Mouse (Mus musculus): ENCODE data around the gene Gm21974. TPM values are rescaled to one million over a fixed set of nuclear protein-coding genes. Genes with fewer than 3 reads are reported as not detected.
A peak's percentile ranks its signal among the peaks of the same experiment; 100 is the strongest.

Gm21974 gene
- total and polyA plus RNA-seq, 3 experiments: not detected

GRCm38 (mm10) chr7:127912190-127912871 is 17.1 kb upstream of the Gm21974 start, which contains the start of gene Kat8 (continued):
- TF ChIP-seq MXI1 (IDR thresholded peaks at IDR 0.05; ENCODE audit: low read depth, low read length) (peak; percentile 81), ZMIZ1 (IDR thresholded peaks at IDR 0.05; ENCODE audit: low read depth, low read length) (peak; percentile 81; the same call in 1 of the 2 replicates), ETS1 (IDR thresholded peaks at IDR 0.05; ENCODE audit: low read depth, low read length) (0 out of 2 replicates have a peak, but pooled peaks have one; percentile 29), JUND (IDR thresholded peaks at IDR 0.05; ENCODE audit: low read depth, low read length) (no peak), MYB (IDR thresholded peaks at IDR 0.05; ENCODE audit: low read depth, low read length) (no peak), RAD21 (IDR thresholded peaks at IDR 0.05; ENCODE audit: low read depth, low read length) (no peak), POLR2A (IDR thresholded peaks at IDR 0.05; ENCODE audit: control insufficient read depth in 1 of 2, insufficient read depth in 1 of 2, low read depth in 1 of 2, low read length in 2 of 2, poor library complexity in 1 of 2) (peak; percentile 62 to 92; a peak in 3 of 4 replicates), EP300 (IDR thresholded peaks at IDR 0.05; ENCODE audit: low read depth in 1 of 2, low read length in 2 of 2) (peak in 1 of 2 experiments; percentile 23; a peak in 1 of 4 replicates), SMC3 (IDR thresholded peaks at IDR 0.05; ENCODE audit: low read depth, low read length) (no peak), ZNF384 (IDR thresholded peaks at IDR 0.05; ENCODE audit: low read depth, low read length) (no peak), ELF1 (IDR thresholded peaks at IDR 0.05; ENCODE audit: low read depth, low read length) (peak; percentile 81), MAZ (IDR thresholded peaks at IDR 0.05; ENCODE audit: low read depth, low read length) (peak; percentile 85), CHD2 (IDR thresholded peaks at IDR 0.05; ENCODE audit: low read length) (peak; percentile 74; the same call in 1 of the 2 replicates), NELFE (IDR thresholded peaks at IDR 0.05; ENCODE audit: low read depth, low read length) (peak; percentile 90), ZC3H11A (IDR thresholded peaks at IDR 0.05; ENCODE audit: low read depth, low read length) (no peak), MYC (IDR thresholded peaks at IDR 0.05; ENCODE audit: low read depth, low read length) (no peak)

- no peaks in the 10 kb centered on the region for H3K9me3 ChIP-seq (replicated peaks; ENCODE audit: insufficient read depth, low read length)
- H3K27me3 ChIP-seq (ENCODE audit: control insufficient read depth in 1 of 2, insufficient read depth in 2 of 2, low read length in 2 of 2): no peaks in the 10 kb centered on the region
- H3K36me3 ChIP-seq (ENCODE audit: control insufficient read depth in 1 of 2, insufficient read depth in 2 of 2, low read length in 2 of 2): peaks cover 0 to 4% of the 10 kb centered on the region in 2 experiments; a peak in 2 of 4 replicates
- TF ChIP-seq TCF12 (IDR thresholded peaks at IDR 0.05; ENCODE audit: low read depth, low read length) (no peak), POLR2AphosphoS5 (IDR thresholded peaks at IDR 0.05; ENCODE audit: borderline replicate concordance, low read depth, low read length) (no peak), MAX (IDR thresholded peaks at IDR 0.05; ENCODE audit: low read length) (no peak), POLR2A (IDR thresholded peaks at IDR 0.05; ENCODE audit: control insufficient read depth in 1 of 2, insufficient read depth in 1 of 2, low read depth in 1 of 2, low read length in 2 of 2, poor library complexity in 1 of 2) (no peak), MYB (IDR thresholded peaks at IDR 0.05; ENCODE audit: low read depth, low read length) (no peak), GABPA (IDR thresholded peaks at IDR 0.05; ENCODE audit: low read depth, low read length) (no peak), E2F4 (IDR thresholded peaks at IDR 0.05; ENCODE audit: borderline replicate concordance, low read depth, low read length) (no peak), ZMIZ1 (IDR thresholded peaks at IDR 0.05; ENCODE audit: low read depth, low read length) (no peak), ELF1 (IDR thresholded peaks at IDR 0.05; ENCODE audit: low read depth, low read length) (no peak), TAL1 (IDR thresholded peaks at IDR 0.05; ENCODE audit: low read length) (no peak), MEF2A (IDR thresholded peaks at IDR 0.05; ENCODE audit: extremely low read depth, insufficient replicate concordance, low read depth, low read length, poor library complexity, severe bottlenecking) (no peak), NRF1 (IDR thresholded peaks at IDR 0.05; ENCODE audit: insufficient read depth, low read depth, low read length, poor library complexity, severe bottlenecking) (no peak), GATA1 (IDR thresholded peaks at IDR 0.05; ENCODE audit: low read depth, low read length) (no peak), KAT2A (conservative IDR thresholded peaks at IDR 0.05; ENCODE audit: low read depth, low read length) (no peak), JUND (IDR thresholded peaks at IDR 0.05; ENCODE audit: low read depth, low read length) (no peak), USF1 (IDR thresholded peaks at IDR 0.05; ENCODE audit: low read depth, low read length) (no peak), CHD2 (IDR thresholded peaks at IDR 0.05; ENCODE audit: low read length) (no peak), CHD1 (IDR thresholded peaks at IDR 0.05; ENCODE audit: low read depth, low read length) (no peak), ETS1 (IDR thresholded peaks at IDR 0.05; ENCODE audit: low read depth, low read length) (no peak)
- peaks cover 9% of the 10 kb centered on the region for H3K79me2 ChIP-seq (ENCODE audit: control insufficient read depth, insufficient read depth, low read length, poor library complexity)
- H3K4me1 ChIP-seq (ENCODE audit: control insufficient read depth in 1 of 2, insufficient read depth in 2 of 2, low read length in 2 of 2): peaks cover 2 to 13% of the 10 kb centered on the region in 2 experiments; a peak in 2 of 4 replicates
- no peak overlapping the region for H3K27ac ChIP-seq (ENCODE audit: control insufficient read depth, low read depth, low read length)
- no peak for DNase-seq (ENCODE audit: low read depth, low spot score)
- no peak overlapping the region for H3K9ac ChIP-seq (ENCODE audit: control insufficient read depth, low read depth, low read length, poor library complexity, severe bottlenecking)
- H3K4me3 ChIP-seq (ENCODE audit: control insufficient read depth in 1 of 2, insufficient read depth in 1 of 2, low read depth in 2 of 2, low read length in 2 of 2): no peak overlapping the region
Measured at GRCm38 (mm10) chr7:127908656-127909055, 13.4 kb upstream of the Gm21974 start.

Measured in MEL (cell line).